8 mouse cellular contexts compared by ENCODE assay signal in the genomic region with DNA sequence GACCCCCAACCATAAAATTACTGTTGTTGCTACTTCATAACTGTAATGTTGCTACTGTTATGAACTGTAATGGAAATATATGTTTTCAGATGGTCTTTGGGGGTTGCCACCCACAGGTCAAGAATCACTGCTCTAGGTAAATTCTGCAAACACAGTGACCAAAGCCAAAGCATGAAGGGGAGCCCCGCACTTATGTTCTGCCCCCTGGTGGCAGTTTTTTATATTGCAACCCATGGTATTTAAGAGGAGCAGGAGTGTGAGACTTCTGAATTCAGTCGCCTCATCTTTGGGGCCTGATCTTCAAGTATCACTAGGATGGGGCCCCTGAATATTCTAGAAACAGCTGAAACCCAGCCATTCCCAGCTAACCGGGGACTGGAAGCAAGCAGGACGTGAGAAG. TPM values are rescaled to one million over a fixed set of nuclear protein-coding genes. Genes with fewer than 3 reads are reported as not detected.
DNase-seq lines count a peak whose midpoint lies in the region; ATAC-seq and TF ChIP-seq lines count a peak whose summit lies in the region.

No protein-coding gene starts in this region.

- peak in 1 of 2 experiments; percentile 21 for DNase-seq in heart, adult 2 months
- peak; percentile 55 for DNase-seq in 416B (ENCODE audit: low read depth)
- peak; percentile 55 to 56 for DNase-seq in adrenal gland, adult 18-20 months (ENCODE audit: low spot score in 2 of 2)
- DNase-seq in embryo, embryonic 10.5 days (ENCODE audit: low spot score): peak; percentile 92
- DNase-seq in kidney, postnatal 0 days (ENCODE audit: low spot score): peak; percentile 71
- peak; percentile 68 for DNase-seq in liver, postnatal 0 days
- DNase-seq in right cerebral cortex, postnatal 4 days: peak; percentile 77

- no peak for TF ChIP-seq EP300 in heart, adult 2 months (IDR thresholded peaks at IDR 0.05; ENCODE audit: insufficient read depth, low read depth, low read length)
- no peak for TF ChIP-seq EP300 in liver, postnatal 0 days (IDR thresholded peaks at IDR 0.05; ENCODE audit: low read depth)

- peak; percentile 88 for TF ChIP-seq CTCF in heart, adult 2 months (IDR thresholded peaks at IDR 0.05)
- TF ChIP-seq CTCF in kidney, postnatal 0 days (IDR thresholded peaks at IDR 0.05; ENCODE audit: low read depth): peak; percentile 84
- TF ChIP-seq CTCF in liver, postnatal 0 days (IDR thresholded peaks at IDR 0.05; ENCODE audit: low read depth): peak; percentile 82

- H3K27ac ChIP-seq in heart, adult 2 months: no peak overlapping the region
- no peak overlapping the region for H3K27ac ChIP-seq in heart, embryonic 11.5 days (ENCODE audit: low read depth, low read length)
- H3K27ac ChIP-seq in kidney, postnatal 0 days: no peak overlapping the region
- no peak overlapping the region for H3K27ac ChIP-seq in liver, postnatal 0 days (ENCODE audit: low read depth)

- no peak overlapping the region for H3K9ac ChIP-seq in heart, adult 2 months (ENCODE audit: low read depth, low read length)
- no peak overlapping the region for H3K9ac ChIP-seq in heart, embryonic 11.5 days (ENCODE audit: low read depth, low read length)
- no peak overlapping the region for H3K9ac ChIP-seq in kidney, postnatal 0 days (ENCODE audit: low read depth, low read length)
- no peak overlapping the region for H3K9ac ChIP-seq in liver, postnatal 0 days (replicated peaks)

- TF ChIP-seq POLR2A in heart, adult 2 months (IDR thresholded peaks at IDR 0.05; ENCODE audit: insufficient read depth, low read depth, low read length): no peak

- H3K4me2 ChIP-seq in heart, embryonic 11.5 days: no peak overlapping the region
- H3K4me2 ChIP-seq in kidney, postnatal 0 days (ENCODE audit: low read length): no peak overlapping the region
- H3K4me2 ChIP-seq in liver, postnatal 0 days (ENCODE audit: low read depth, low read length): no peak overlapping the region

- H3K36me3 ChIP-seq in heart, adult 2 months (ENCODE audit: control insufficient read depth, insufficient read depth, low read length): no peaks in the 10 kb centered on the region
- no peaks in the 10 kb centered on the region for H3K36me3 ChIP-seq in heart, embryonic 11.5 days (ENCODE audit: control insufficient read depth, insufficient read depth, low read length)
- no peaks in the 10 kb centered on the region for H3K36me3 ChIP-seq in kidney, postnatal 0 days (ENCODE audit: insufficient read depth, low read length)
- no peaks in the 10 kb centered on the region for H3K36me3 ChIP-seq in liver, postnatal 0 days (replicated peaks; ENCODE audit: insufficient read depth, low read length)

- peaks cover 13% of the 10 kb centered on the region; the same call in 1 of the 2 replicates for H3K27me3 ChIP-seq in heart, adult 2 months (ENCODE audit: control insufficient read depth, insufficient read depth, low read length)
- H3K27me3 ChIP-seq in heart, embryonic 11.5 days (ENCODE audit: control insufficient read depth, insufficient read depth, low read length): peaks cover 52% of the 10 kb centered on the region
- peaks cover 36% of the 10 kb centered on the region for H3K27me3 ChIP-seq in kidney, postnatal 0 days (ENCODE audit: insufficient read depth, low read length)
- peaks cover 49% of the 10 kb centered on the region for H3K27me3 ChIP-seq in liver, postnatal 0 days (ENCODE audit: insufficient read depth, low read length)

- no peak for ATAC-seq in heart, embryonic 11.5 days (replicated peaks; ENCODE audit: insufficient number of reproducible peaks, low FRiP score, low TSS enrichment)
- no peak for ATAC-seq in kidney, postnatal 0 days (replicated peaks; ENCODE audit: low FRiP score, low read depth)
- no peak for ATAC-seq in liver, postnatal 0 days

- no peak overlapping the region for H3K4me3 ChIP-seq in heart, adult 2 months
- H3K4me3 ChIP-seq in heart, embryonic 11.5 days (ENCODE audit: low read depth, low read length): no peak overlapping the region
- H3K4me3 ChIP-seq in kidney, postnatal 0 days (replicated peaks; ENCODE audit: low read depth, low read length): no peak overlapping the region
- H3K4me3 ChIP-seq in liver, postnatal 0 days (ENCODE audit: low read depth, low read length): no peak overlapping the region

- no peaks in the 10 kb centered on the region for H3K9me3 ChIP-seq in heart, embryonic 11.5 days (replicated peaks; ENCODE audit: control insufficient read depth, low read length)
- H3K9me3 ChIP-seq in kidney, postnatal 0 days (replicated peaks; ENCODE audit: low read length): no peaks in the 10 kb centered on the region
- H3K9me3 ChIP-seq in liver, postnatal 0 days (ENCODE audit: low read length): no peaks in the 10 kb centered on the region

- no peaks in the 10 kb centered on the region for H3K79me2 ChIP-seq in heart, adult 2 months (replicated peaks; ENCODE audit: control insufficient read depth, insufficient read depth, low read length)

- WGBS in heart, adult 2 months: 8% methylated on average over 4 of the region's 4 CpGs
- 4% methylated on average over 4 of the region's 4 CpGs for WGBS in heart, embryonic 11.5 days (ENCODE audit: insufficient replicate concordance)
- 10% methylated on average over 4 of the region's 4 CpGs for WGBS in kidney, postnatal 0 days
- 3% methylated on average over 4 of the region's 4 CpGs for WGBS in liver, postnatal 0 days (ENCODE audit: insufficient replicate concordance)

- H3K4me1 ChIP-seq in heart, adult 2 months (ENCODE audit: control insufficient read depth, insufficient read depth, low read length): no peaks in the 10 kb centered on the region
- H3K4me1 ChIP-seq in heart, embryonic 11.5 days (ENCODE audit: control insufficient read depth, insufficient read depth, low read length): peaks cover 11% of the 10 kb centered on the region; the same call in 1 of the 2 replicates
- H3K4me1 ChIP-seq in kidney, postnatal 0 days (replicated peaks; ENCODE audit: insufficient read depth, low read length): 0 out of 2 replicates have a peak, but pooled peaks cover 3% of the 10 kb centered on the region
- H3K4me1 ChIP-seq in liver, postnatal 0 days (ENCODE audit: insufficient read depth): peaks cover 2% of the 10 kb centered on the region; the same call in 1 of the 2 replicates

- intact Hi-C loops in heart, adult 2 months (cut with DNase I): loop anchor here (1.0 to 10.0 kb wide), 3 partner anchors 20 to 375 kb away; no protein-coding TSS in a partner anchor

RNA-seq across cellular contexts. Expression of gene Alx3, which starts 15.4 kb away (rescaled TPM):
- total RNA-seq in heart, adult 2 months (2021): not detected
- polyA plus RNA-seq in heart, adult 2 months (2012; rRNA removed): not detected in 2 replicates
- 1.1 and 1.7 TPM in 2 replicates for polyA plus RNA-seq in heart, embryonic 11.5 days (2014; fragmentation: Nextera tagmentation; extraction: Ambion mirVana)
- total RNA-seq in adrenal gland, adult 18-20 months (2021): not detected
- 0.09 TPM in 2 replicates for polyA plus RNA-seq in kidney, postnatal 0 days (2015; fragmentation: Nextera tagmentation; extraction: Ambion mirVana)
- polyA plus RNA-seq in liver, postnatal 0 days (2015; fragmentation: Nextera tagmentation; extraction: Ambion mirVana): not detected in 2 replicates

RNA-seq across cellular contexts. Expression of gene Ubl4b, which starts 24.6 kb away (rescaled TPM):
- total RNA-seq in heart, adult 2 months (2021): not detected
- polyA plus RNA-seq in heart, adult 2 months (2012; rRNA removed): 0.12 TPM in 1 of 2 replicates, not detected in the other
- polyA plus RNA-seq in heart, embryonic 11.5 days (2014; fragmentation: Nextera tagmentation; extraction: Ambion mirVana): not detected in 2 replicates
- not detected for total RNA-seq in adrenal gland, adult 18-20 months (2021)
- not detected in 2 replicates for polyA plus RNA-seq in kidney, postnatal 0 days (2015; fragmentation: Nextera tagmentation; extraction: Ambion mirVana)
- not detected in 2 replicates for polyA plus RNA-seq in liver, postnatal 0 days (2015; fragmentation: Nextera tagmentation; extraction: Ambion mirVana)

RNA-seq across cellular contexts. Expression of gene Gm10961, which starts 51.7 kb away (rescaled TPM):
- total RNA-seq in heart, adult 2 months (2021): not detected
- polyA plus RNA-seq in heart, adult 2 months (2012; rRNA removed): not detected in 2 replicates
- not detected in 2 replicates for polyA plus RNA-seq in heart, embryonic 11.5 days (2014; fragmentation: Nextera tagmentation; extraction: Ambion mirVana)
- not detected for total RNA-seq in adrenal gland, adult 18-20 months (2021)
- not detected in 2 replicates for polyA plus RNA-seq in kidney, postnatal 0 days (2015; fragmentation: Nextera tagmentation; extraction: Ambion mirVana)
- not detected in 2 replicates for polyA plus RNA-seq in liver, postnatal 0 days (2015; fragmentation: Nextera tagmentation; extraction: Ambion mirVana)

RNA-seq across cellular contexts. Expression of gene Strip1, which starts 52.0 kb away (rescaled TPM):
- total RNA-seq in heart, adult 2 months (2021): 10 to 100 TPM; 19.9 to 21.2 TPM
- 35.1 and 46.6 TPM in 2 replicates for polyA plus RNA-seq in heart, adult 2 months (2012; rRNA removed)
- 35.4 and 47.0 TPM in 2 replicates for polyA plus RNA-seq in heart, embryonic 11.5 days (2014; fragmentation: Nextera tagmentation; extraction: Ambion mirVana)
- total RNA-seq in adrenal gland, adult 18-20 months (2021): 10 to 100 TPM; 28.2 to 34.6 TPM
- polyA plus RNA-seq in kidney, postnatal 0 days (2015; fragmentation: Nextera tagmentation; extraction: Ambion mirVana): 34.4 and 34.9 TPM in 2 replicates
- 6.6 and 7.0 TPM in 2 replicates for polyA plus RNA-seq in liver, postnatal 0 days (2015; fragmentation: Nextera tagmentation; extraction: Ambion mirVana)
